Mouse (Mus musculus) cerebellum, adult 18-20 months (tissue): ENCODE results near the gene Ttll5.

ENCODE experiments used
- DNase-seq, 2 experiments: peaks; one replicate each; pipeline ENCODE4 v3.0.0; 2021

Ttll5 gene

GRCm38 (mm10) chr12:86021583-86021982, 197.1 kb downstream of the Ttll5 start:
- DNase-seq = no peak

GRCm38 (mm10) chr12:86022282-86022984, 198.0 kb downstream of the Ttll5 start:
- no peak for DNase-seq

- no peak for DNase-seq
These were observed 198.8 kb downstream of the Ttll5 start for GRCm38 (mm10) chr12:86023081-86023871.

GRCm38 (mm10) chr12:86024426-86024825, 200.0 kb downstream of the Ttll5 start:
- DNase-seq = peak; percentile 50 to 53

- peak; percentile 77 to 86 for DNase-seq
These were observed 201.0 kb downstream of the Ttll5 start for GRCm38 (mm10) chr12:86025480-86025879.

- DNase-seq = peak; percentile 47 to 63
These were observed 202.5 kb downstream of the Ttll5 start for GRCm38 (mm10) chr12:86027000-86027399.

GRCm38 (mm10) chr12:86027747-86028146, 203.3 kb downstream of the Ttll5 start:
- no peak for DNase-seq

GRCm38 (mm10) chr12:86030932-86031331, 206.5 kb downstream of the Ttll5 start:
- no peak for DNase-seq

- DNase-seq = no peak
These were observed 211.1 kb downstream of the Ttll5 start for GRCm38 (mm10) chr12:86035586-86035985.

GRCm38 (mm10) chr12:86036368-86037166, 212.1 kb downstream of the Ttll5 start:
- no peak for DNase-seq

GRCm38 (mm10) chr12:86037235-86037921, 212.9 kb downstream of the Ttll5 start:
- no peak for DNase-seq

GRCm38 (mm10) chr12:86039078-86039477, 214.6 kb downstream of the Ttll5 start:
- DNase-seq = no peak

- DNase-seq = no peak
These were observed 215.3 kb downstream of the Ttll5 start for GRCm38 (mm10) chr12:86039751-86040150.

GRCm38 (mm10) chr12:86046141-86046540, 221.7 kb downstream of the Ttll5 start:
- no peak for DNase-seq

GRCm38 (mm10) chr12:86046776-86047175, 222.3 kb downstream of the Ttll5 start:
- no peak for DNase-seq

GRCm38 (mm10) chr12:86047376-86047775, 222.9 kb downstream of the Ttll5 start:
- DNase-seq = no peak

GRCm38 (mm10) chr12:86049813-86050212, 225.4 kb downstream of the Ttll5 start:
- no peak for DNase-seq

GRCm38 (mm10) chr12:86051477-86051876, 227.0 kb downstream of the Ttll5 start:
- no peak for DNase-seq

- DNase-seq = peak; percentile 22 to 32
These were observed 230.8 kb downstream of the Ttll5 start for GRCm38 (mm10) chr12:86055306-86055705.

- DNase-seq = no peak
These were observed 232.5 kb downstream of the Ttll5 start for GRCm38 (mm10) chr12:86056976-86057375.

- DNase-seq = peak in 1 of 2 experiments; percentile 19
These were observed 233.1 kb downstream of the Ttll5 start for GRCm38 (mm10) chr12:86057516-86057915.

- DNase-seq = no peak
These were observed 234.9 kb downstream of the Ttll5 start for GRCm38 (mm10) chr12:86059341-86059740.

- no peak for DNase-seq
These were observed 240.3 kb downstream of the Ttll5 start for GRCm38 (mm10) chr12:86064796-86065195.
